Mouse (Mus musculus) monocyte, adult 2 months (primary cell): ENCODE measurements around the gene Mlf2.
A peak's percentile ranks its signal among the peaks of the same experiment; 100 is the strongest.

Experiments used
- DNase-seq, 2 experiments: peaks; one replicate each; pipeline ENCODE4 v3.0.0; 2022; ENCODE audit warnings: low spot score in 2 of 2, low read depth in 1 of 2

Gene Mlf2

DNA sequence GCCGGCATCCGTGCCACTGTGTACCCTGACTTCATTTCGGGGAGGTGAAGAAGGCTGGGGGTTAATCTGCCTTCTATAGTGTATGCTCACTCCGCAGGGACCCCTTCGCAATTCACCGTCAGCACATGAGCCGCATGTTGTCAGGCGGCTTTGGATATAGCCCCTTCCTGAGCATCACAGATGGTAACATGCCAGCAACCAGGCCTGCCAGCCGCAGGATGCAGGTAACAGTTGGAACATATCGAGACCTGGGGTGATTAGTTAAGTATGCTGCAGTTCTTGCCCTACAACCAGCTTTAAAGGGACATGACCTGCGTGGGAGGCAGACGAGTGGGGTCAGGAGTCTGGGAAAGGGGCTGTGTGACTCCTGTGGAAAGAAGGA lies 1.1 kb downstream of the Mlf2 start:
- DNase-seq: no peak

GRCm38 (mm10) chr6:124933127-124933526 lies 1.9 kb downstream of the Mlf2 start:
- no peak for DNase-seq

- DNase-seq: no peak
These were observed 3.5 kb downstream of the Mlf2 start for GRCm38 (mm10) chr6:124934670-124935069.

DNA sequence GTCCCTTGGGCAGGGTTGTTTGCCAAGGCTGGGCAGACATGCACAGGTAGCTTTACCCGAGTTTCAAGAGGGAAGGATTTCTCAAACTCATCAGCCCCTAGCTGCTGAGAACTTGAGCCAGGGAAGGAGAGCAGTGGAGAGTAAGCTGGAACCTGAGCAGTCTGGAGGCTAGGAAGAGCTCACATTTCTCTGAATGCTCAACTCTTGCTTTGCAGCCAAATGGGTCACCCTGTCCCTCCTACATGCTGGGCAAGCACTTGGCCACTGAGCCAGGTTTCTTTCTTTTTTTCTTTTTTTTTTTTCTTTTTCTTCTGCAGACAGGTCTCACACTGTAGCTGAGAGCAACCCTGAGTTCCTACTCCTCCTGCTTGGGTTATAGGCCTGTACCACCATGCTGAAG lies 5.5 kb downstream of the Mlf2 start:
- DNase-seq: no peak

- DNase-seq: no peak
These were observed 6.3 kb downstream of the Mlf2 start for GRCm38 (mm10) chr6:124937493-124937892.

- no peak for DNase-seq
These were observed 7.4 kb downstream of the Mlf2 start for GRCm38 (mm10) chr6:124938554-124938953.

- DNase-seq: no peak
These were observed 10.5 kb downstream of the Mlf2 start for GRCm38 (mm10) chr6:124941679-124942078.

- no peak for DNase-seq
These were observed 12.3 kb downstream of the Mlf2 start for GRCm38 (mm10) chr6:124943526-124943925.

DNA sequence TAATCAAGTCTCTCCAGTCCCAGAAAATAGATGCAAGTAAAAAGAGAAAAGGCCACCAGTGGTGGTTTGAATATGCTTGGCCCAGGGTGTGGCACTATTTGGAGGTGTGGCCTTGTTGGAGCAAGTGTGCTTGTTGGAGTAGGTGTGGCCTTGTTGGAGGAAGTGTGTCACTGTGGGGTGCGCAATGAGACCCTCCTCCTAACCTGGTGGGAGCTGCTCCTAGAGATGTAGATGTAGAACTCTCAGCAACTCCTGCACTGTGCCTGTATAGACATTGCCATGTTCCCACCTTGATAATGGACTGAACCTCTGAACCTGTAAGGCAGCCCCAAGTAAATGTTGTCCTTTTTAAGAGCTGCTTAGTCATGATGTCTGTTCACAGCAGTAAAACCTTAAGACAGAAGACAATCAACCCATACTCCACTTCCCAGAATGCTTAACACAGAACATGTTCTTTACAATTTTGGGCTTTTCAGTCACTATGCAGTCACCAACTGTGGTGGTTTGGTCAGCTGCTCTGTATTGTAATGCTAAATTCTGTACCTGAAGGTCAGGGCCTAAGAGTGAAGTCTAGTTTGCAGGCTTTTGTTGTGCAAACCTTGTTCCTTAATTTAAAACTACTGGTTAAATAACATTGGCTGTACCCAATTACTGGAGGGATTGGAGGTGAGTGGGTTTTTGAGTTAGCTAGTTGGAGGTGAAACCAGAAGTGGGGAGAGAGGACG lies 23.0 kb downstream of the Mlf2 start:
- DNase-seq: no peak

DNA sequence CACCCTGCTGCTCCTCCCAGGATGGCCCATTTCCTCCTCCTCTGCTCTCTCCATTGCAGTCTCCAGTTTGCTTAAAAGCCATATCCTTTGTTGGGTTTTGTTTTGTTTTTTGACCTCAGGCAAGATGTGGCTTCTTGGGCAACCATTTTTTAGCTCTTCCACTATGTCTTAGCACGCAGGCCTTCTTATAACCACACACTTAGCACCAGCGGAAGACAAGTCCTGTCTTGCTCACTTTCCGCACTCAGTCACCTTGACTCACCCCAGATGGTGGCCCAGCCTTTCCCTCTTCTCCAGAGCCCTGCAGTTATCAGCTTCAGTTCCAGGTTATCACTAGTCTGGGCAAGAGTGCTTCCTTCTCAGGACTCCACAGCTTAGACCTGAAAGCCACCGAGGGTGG lies 24.0 kb downstream of the Mlf2 start:
- DNase-seq: no peak

DNA sequence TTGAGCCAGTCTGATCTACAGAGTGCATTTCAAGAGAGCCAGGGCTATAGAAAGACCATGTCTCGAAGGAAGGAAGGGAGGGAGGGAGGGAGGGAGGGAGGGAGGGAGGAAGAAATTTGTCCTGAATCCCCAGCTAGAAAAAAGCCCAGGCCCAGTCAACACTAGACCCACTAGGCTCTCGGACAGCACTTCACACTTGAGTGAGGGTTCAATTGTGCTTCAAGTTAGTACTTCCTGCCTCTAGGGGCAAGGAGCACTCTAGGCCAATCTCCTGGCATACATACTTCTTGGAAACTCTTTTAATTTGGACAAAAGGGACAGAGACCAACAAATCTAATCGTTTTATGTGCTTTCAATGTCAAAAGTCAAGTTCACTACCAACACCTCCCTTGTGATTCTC lies 26.9 kb downstream of the Mlf2 start:
- no peak for DNase-seq

DNA sequence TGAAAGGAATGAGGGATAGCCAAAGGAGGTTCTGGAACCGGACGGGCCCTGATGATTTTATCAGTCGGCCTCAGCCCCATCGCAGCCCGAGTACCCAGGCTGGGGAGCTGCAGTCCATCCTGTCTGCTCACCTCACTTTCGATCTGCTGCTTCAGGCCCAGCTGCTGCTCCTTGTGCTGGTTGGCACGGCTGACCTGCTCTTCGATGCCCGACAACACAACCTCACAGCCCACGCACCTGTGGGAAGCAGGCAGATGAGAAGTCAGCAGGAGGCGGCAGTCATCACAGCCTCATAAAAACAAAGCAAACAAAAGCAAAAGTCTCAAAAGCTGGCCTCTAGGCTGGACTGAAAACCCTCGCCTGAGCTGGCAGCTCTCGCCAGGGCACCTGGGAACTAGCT lies 28.8 kb downstream of the Mlf2 start:
- DNase-seq: no peak

- DNase-seq: no peak
These were observed 29.8 kb downstream of the Mlf2 start for GRCm38 (mm10) chr6:124961021-124961420.

- DNase-seq: no peak
These were observed 33.5 kb downstream of the Mlf2 start for GRCm38 (mm10) chr6:124964638-124965037.

DNA sequence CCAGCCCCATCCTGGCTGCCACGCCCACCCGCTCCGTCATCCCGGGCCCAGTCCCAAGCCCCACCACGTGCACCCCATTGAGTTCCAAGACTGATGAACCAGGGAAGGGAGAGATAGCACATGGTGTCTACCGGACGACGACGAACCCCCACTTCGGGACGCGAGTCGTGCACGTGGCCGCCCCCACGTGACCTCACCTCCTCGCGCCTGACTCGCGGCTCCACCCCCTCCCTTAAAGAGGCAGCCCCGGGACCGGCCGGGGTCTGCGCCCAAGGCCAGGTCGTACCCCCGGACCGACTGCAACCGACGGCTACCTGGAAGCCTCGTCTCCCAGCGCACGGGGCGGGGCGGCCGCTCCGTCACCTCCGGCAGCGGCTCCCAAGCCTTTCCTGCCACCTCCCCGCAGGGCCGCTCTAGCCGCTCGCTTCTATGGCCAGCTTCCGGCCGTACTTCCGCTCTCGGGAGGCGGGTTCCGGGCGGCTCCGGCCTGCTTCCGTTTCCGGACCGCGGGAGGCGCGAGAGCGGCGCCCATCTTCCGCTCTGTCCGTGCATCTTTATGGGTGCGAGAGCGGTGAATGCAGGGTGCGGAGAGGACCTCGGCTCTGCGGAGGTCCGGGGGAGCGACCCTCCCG lies 34.0 kb downstream of the Mlf2 start, which contains the start of gene Cops7a:
Cops7a (minus strand) TSS at position 451 of the 632 bp plus-strand sequence.
- DNase-seq: peak; percentile 92 to 94

- DNase-seq: no peak
These were observed 34.6 kb downstream of the Mlf2 start for GRCm38 (mm10) chr6:124965747-124966146.

- DNase-seq: no peak
These were observed 35.4 kb downstream of the Mlf2 start for GRCm38 (mm10) chr6:124966466-124967118.

- DNase-seq: peak; percentile 42 to 52
These were observed 36.6 kb downstream of the Mlf2 start for GRCm38 (mm10) chr6:124967766-124968165.
